Comparison of ENCODE assay signal across 17 mouse cellular contexts in the genomic region with DNA sequence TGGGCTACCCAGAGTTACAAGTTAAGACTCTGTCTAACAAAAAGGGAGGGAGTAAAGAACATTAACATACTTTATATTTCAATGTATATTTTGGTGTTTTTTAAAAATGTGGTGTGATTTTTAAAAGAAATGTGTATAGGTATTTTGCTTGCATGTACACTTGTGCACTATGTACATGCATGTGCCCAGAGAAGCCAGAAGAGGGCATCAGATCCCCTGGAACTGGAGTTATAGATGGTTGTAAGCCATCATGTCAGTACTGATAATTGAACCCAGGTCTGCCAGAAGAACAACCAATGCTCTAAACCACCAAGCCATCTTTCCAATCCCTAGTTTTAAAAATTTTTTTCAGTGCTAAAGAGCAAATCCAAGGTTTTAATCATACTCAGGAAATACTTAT. TPM values are rescaled to one million over a fixed set of nuclear protein-coding genes. Genes with fewer than 3 reads are reported as not detected.
A peak's percentile ranks its signal among the peaks of the same experiment; 100 is the strongest.
DNase-seq lines count a peak whose midpoint lies in the region; ATAC-seq and TF ChIP-seq lines count a peak whose summit lies in the region.
"Had no signal": no experiment of that assay in that cellular context is flagged by ENCODE, and none has a peak within 500 bp of the region (broad histone marks: within the 10 kb centered on the region; RNA-seq: fewer than 3 reads in every experiment).

No protein-coding gene starts in this region.

- TF ChIP-seq CTCF in gastrocnemius, adult 2 months (IDR thresholded peaks at IDR 0.05), result peak; percentile 49
- TF ChIP-seq CTCF in left cerebral cortex, adult 2 months (IDR thresholded peaks at IDR 0.05), result peak; percentile 39

- DNase-seq in gastrocnemius, adult 2 months, result no peak
- DNase-seq in gastrocnemius, postnatal 14 days, result no peak
- DNase-seq in left cerebral cortex, adult 2 months (ENCODE audit: extremely low spot score in 1 of 2, low spot score in 2 of 2), result no peak
- DNase-seq in left cerebral cortex, postnatal 25 days (ENCODE audit: low spot score in 2 of 2), result no peak
- DNase-seq in thymus, postnatal 14 days, result peak; percentile 25
- DNase-seq in thymus, postnatal 0 days (ENCODE audit: low spot score), result no peak
- DNase-seq in layer of hippocampus, postnatal 25 days (ENCODE audit: extremely low spot score in 1 of 2, low spot score in 1 of 2), result no peak
- DNase-seq: cerebellum, postnatal 14 days; gastrocnemius, postnatal 36 days; kidney, adult 11 months had no signal

- no peak for ATAC-seq in monocyte, adult 5-6 weeks (replicated peaks; ENCODE audit: insufficient number of reproducible peaks, low FRiP score, low TSS enrichment, poor library complexity, severe bottlenecking)

- no peak overlapping the region for H3K27ac ChIP-seq in gastrocnemius, adult 2 months
- no peak overlapping the region for H3K27ac ChIP-seq in left cerebral cortex, adult 2 months
- H3K27ac ChIP-seq: hindbrain, embryonic 12.5 days; lung, embryonic 15.5 days; neural tube, embryonic 15.5 days had no signal

- intact Hi-C loops in gastrocnemius, adult 2 months (cut with DNase I), result no loop called here
- intact Hi-C loops in gastrocnemius, postnatal 14 days (cut with DNase I; ENCODE audit: low total_unique reads), result no loop called here
- intact Hi-C loops in left cerebral cortex, adult 2 months (cut with DNase I), result no loop called here
- intact Hi-C loops in left cerebral cortex, postnatal 25 days (cut with DNase I), result no loop called here

- H3K4me3 ChIP-seq in gastrocnemius, adult 2 months, result no peak overlapping the region
- H3K4me3 ChIP-seq in left cerebral cortex, adult 2 months, result no peak overlapping the region
- H3K4me3 ChIP-seq: erythroblast, embryonic 14.5 days; heart, embryonic 12.5 days; hindbrain, embryonic 12.5 days; lung, embryonic 15.5 days; neural tube, embryonic 15.5 days had no signal

RNA-seq across cellular contexts. Expression of gene Gm28047, which starts 11.9 kb away (rescaled TPM):
- 1 to 10 TPM in 1 of 2 experiments, not detected in 1; 1.8 TPM for total RNA-seq in gastrocnemius, adult 2 months (2021)
- total RNA-seq in gastrocnemius, postnatal 14 days (2021), result 1 to 10 TPM in 1 of 2 experiments, not detected in 1; 1.9 TPM
- total RNA-seq in left cerebral cortex, adult 2 months (2021), result 1 to 10 TPM in 1 of 2 experiments, not detected in 1; 2.1 TPM
- 1 to 10 TPM in 1 of 2 experiments, under 1 TPM in 1; 0.57 to 1.8 TPM for total RNA-seq in left cerebral cortex, postnatal 25 days (2021)
- not detected in 2 replicates for polyA plus RNA-seq in thymus, postnatal 0 days (2015; fragmentation: Nextera tagmentation; extraction: Ambion mirVana)
- not detected in 3 replicates for total RNA-seq in monocyte, adult 5-6 weeks (2017)
- total RNA-seq in layer of hippocampus, postnatal 25 days (2021), result 1 to 10 TPM; 1.5 to 3.6 TPM
- polyA plus RNA-seq: heart, embryonic 12.5 days; hindbrain, embryonic 12.5 days; limb, embryonic 11.5 days; lung, embryonic 15.5 days; neural tube, embryonic 15.5 days had no signal

RNA-seq across cellular contexts. Expression of gene Atf7, which starts 12.3 kb away (rescaled TPM):
- 10 to 100 TPM; 60.2 to 62.5 TPM for total RNA-seq in gastrocnemius, adult 2 months (2021)
- 10 to 100 TPM; 49.9 to 51.2 TPM for total RNA-seq in gastrocnemius, postnatal 14 days (2021)
- 10 to 100 TPM; 35.3 to 39.2 TPM for total RNA-seq in left cerebral cortex, adult 2 months (2021)
- total RNA-seq in left cerebral cortex, postnatal 25 days (2021), result 10 to 100 TPM; 30.9 to 36.8 TPM
- polyA plus RNA-seq in thymus, postnatal 0 days (2015; fragmentation: Nextera tagmentation; extraction: Ambion mirVana), result 18.1 and 21.8 TPM in 2 replicates
- 26.9 to 70.4 TPM (median 29.2 TPM) in 3 replicates for total RNA-seq in monocyte, adult 5-6 weeks (2017)
- 10 to 100 TPM; 34.2 to 50.8 TPM for total RNA-seq in layer of hippocampus, postnatal 25 days (2021)

RNA-seq across cellular contexts. Expression of gene Atp5g2, which starts 59.2 kb away (rescaled TPM):
- total RNA-seq in gastrocnemius, adult 2 months (2021), result 10 to 100 TPM; 25.6 to 33.1 TPM
- 10 to 100 TPM; 27.7 to 28.8 TPM for total RNA-seq in gastrocnemius, postnatal 14 days (2021)
- 10 to 100 TPM; 11.1 to 14.8 TPM for total RNA-seq in left cerebral cortex, adult 2 months (2021)
- 10 to 100 TPM; 11.6 to 14.2 TPM for total RNA-seq in left cerebral cortex, postnatal 25 days (2021)
- 76.9 and 85.0 TPM in 2 replicates for polyA plus RNA-seq in thymus, postnatal 0 days (2015; fragmentation: Nextera tagmentation; extraction: Ambion mirVana)
- 6.6 to 11.6 TPM (median 11.3 TPM) in 3 replicates for total RNA-seq in monocyte, adult 5-6 weeks (2017)
- total RNA-seq in layer of hippocampus, postnatal 25 days (2021), result 10 to 100 TPM; 11.4 to 13.4 TPM
